Mouse (Mus musculus) small intestine, adult 2 months (tissue): ENCODE measurements around the gene Arhgap31. TPM values are rescaled to one million over a fixed set of nuclear protein-coding genes. Genes with fewer than 3 reads are reported as not detected.

Experiments used
- H3K27ac ChIP-seq: fragments of 200-500 bp; 2 replicates; pipeline ENCODE4 v1.5.1; 2012; ENCODE audit warnings: low read depth, low read length, control low read depth, inconsistent platforms; ENCODE audit not compliant: insufficient read depth
- H3K27me3 ChIP-seq: fragments of 200-500 bp; 2 replicates; pipeline ENCODE4 v1.6.1; 2012; ENCODE audit warnings: mild to moderate bottlenecking, moderate library complexity, low read length, inconsistent platforms; ENCODE audit not compliant: control insufficient read depth, insufficient read depth
- H3K36me3 ChIP-seq: fragments of 200-500 bp; 2 replicates; pipeline ENCODE4 v1.6.1; 2012; ENCODE audit warnings: mild to moderate bottlenecking, low read length, control low read depth, inconsistent platforms; ENCODE audit not compliant: control insufficient read depth, insufficient read depth
- H3K4me1 ChIP-seq: fragments of 200-500 bp; 2 replicates; pipeline ENCODE4 v1.6.1; 2012; ENCODE audit warnings: low read length, inconsistent platforms, mixed read lengths; ENCODE audit not compliant: control insufficient read depth, insufficient read depth, insufficient read length
- H3K4me3 ChIP-seq: fragments of 200-500 bp; 2 replicates; pipeline ENCODE4 v1.5.1; 2012; ENCODE audit warnings: low read depth, mild to moderate bottlenecking, control low read depth, inconsistent platforms, low read length, moderate library complexity
- CTCF ChIP-seq: fragments of 200-500 bp; IDR thresholded peaks from 2 replicates; pipeline ENCODE4 v1.5.1; 2012; ENCODE audit warnings: low read depth, mild to moderate bottlenecking, control low read depth, inconsistent platforms, low read length, moderate library complexity, mixed read lengths; ENCODE audit not compliant: insufficient replicate concordance, insufficient read length; ENCODE audit errors: extremely low read depth
- POLR2A ChIP-seq: fragments of 200-500 bp; IDR thresholded peaks from 2 replicates; pipeline ENCODE4 v1.6.1; 2012; ENCODE audit warnings: low read depth, mild to moderate bottlenecking, control low read depth, inconsistent platforms, low read length, moderate library complexity
- WGBS: fragments of 180-500 bp; shearing (Covaris S2); methylation state at CpG from one replicate; pipeline ENCODE4 v1.1.7; 2018; 5-methylcytosine and 5-hydroxymethylcytosine counted together
- polyA plus RNA-seq: library from polyadenylated mRNA; depleted of rRNA; stranded (reverse); fragments of >200 nt; gene quantifications from 2 replicates; pipeline ENCODE4 v1.2.3, GENCODE M21; 2012; rRNA removed

Gene Arhgap31
- polyA plus RNA-seq, 1 experiment, result 4.0 TPM

DNA sequence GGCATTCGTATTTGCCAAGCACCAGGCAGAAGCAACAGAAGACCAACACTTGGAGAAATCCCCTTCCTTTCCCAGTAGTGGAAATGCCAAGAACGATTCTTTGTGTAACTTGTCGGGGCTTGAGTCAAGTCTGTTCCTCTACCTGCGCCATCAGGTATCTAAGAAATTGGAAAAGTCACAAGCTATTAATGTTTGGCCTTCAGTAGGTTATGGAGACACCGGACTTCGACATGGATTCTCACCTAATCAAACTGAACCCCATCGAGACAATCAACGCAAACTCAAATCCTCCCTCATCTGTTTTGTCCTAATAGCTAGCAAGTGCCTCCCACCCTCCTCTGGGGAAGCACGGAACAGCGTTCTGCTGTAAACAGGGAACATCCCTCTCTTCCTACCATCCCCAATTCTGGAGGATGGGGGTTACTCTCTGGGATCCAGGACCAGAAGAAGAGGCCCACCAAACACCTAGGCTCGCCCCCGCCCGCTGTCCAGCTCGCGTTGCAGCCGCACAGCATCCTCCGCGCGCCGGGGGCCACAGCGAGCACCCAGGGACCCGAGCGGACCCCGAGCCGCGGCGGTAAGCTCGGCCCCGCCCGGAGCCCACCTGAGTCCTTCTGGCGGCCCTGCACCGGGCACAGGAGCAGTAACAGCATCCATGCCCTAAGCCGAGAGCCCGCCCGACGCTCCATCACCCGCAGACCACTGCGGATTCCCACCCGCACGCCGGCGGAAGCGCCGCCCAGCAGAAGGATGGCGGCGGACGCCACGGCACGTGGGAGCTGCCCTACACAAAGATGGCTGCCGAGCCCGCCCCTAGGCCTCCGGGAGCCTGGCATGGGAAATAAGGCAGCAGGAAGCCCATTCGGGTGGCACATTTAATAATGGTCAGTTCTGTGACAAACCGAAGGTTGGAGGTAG lies 163.3 kb downstream of the Arhgap31 start, which contains the start of gene Poglut1:
Poglut1 (minus strand) TSS at position 780 of the 918 bp plus-strand sequence.
- H3K36me3 ChIP-seq, result peaks cover 2% of the 10 kb centered on the region; the same call in 1 of the 2 replicates
- WGBS, result 2% methylated on average over 54 of the region's 54 CpGs
- H3K4me3 ChIP-seq, result peak within 1 kb of the TSS; percentile 96
- H3K4me1 ChIP-seq, result no peaks in the 10 kb centered on the region; the same call in 1 of the 2 replicates
- no peak within 1 kb of the TSS for H3K27ac ChIP-seq
- no peaks in the 10 kb centered on the region for H3K27me3 ChIP-seq
- TF ChIP-seq CTCF, result no peak
- no peak; the same call in 1 of the 2 replicates for TF ChIP-seq POLR2A

Other genes starting within 250 kb of the Arhgap31 start
- gene Timmdc1, start 190.6 kb downstream of the Arhgap31 start, polyA plus RNA-seq, result 14.0 and 24.4 TPM in 2 replicates
- gene Poglut1, start 163.0 kb downstream of the Arhgap31 start, polyA plus RNA-seq, result 2.7 and 6.5 TPM in 2 replicates
- 20.5 and 29.2 TPM in 2 replicates for gene Tmem39a, start 154.6 kb downstream of the Arhgap31 start, polyA plus RNA-seq
- 5.1 and 8.7 TPM in 2 replicates for gene B4galt4, start 29.0 kb upstream of the Arhgap31 start, polyA plus RNA-seq
- 2.4 and 4.2 TPM in 2 replicates for gene Upk1b, start 87.1 kb upstream of the Arhgap31 start, polyA plus RNA-seq
- not detected in 2 replicates for gene 4930435E12Rik, start 115.5 kb upstream of the Arhgap31 start, polyA plus RNA-seq
- 0.41 and 0.85 TPM in 2 replicates for gene Igsf11, start 179.4 kb upstream of the Arhgap31 start, polyA plus RNA-seq